In genomic region chr3:34679439-34679838, GRCm38 (mm10) we compare ENCODE assay signal across 24 mouse cellular contexts. TPM values are rescaled to one million over a fixed set of nuclear protein-coding genes. Genes with fewer than 3 reads are reported as not detected.
A peak's percentile ranks its signal among the peaks of the same experiment; 100 is the strongest.
DNase-seq lines count a peak whose midpoint lies in the region; ATAC-seq and TF ChIP-seq lines count a peak whose summit lies in the region.
"Had no signal": no experiment of that assay in that cellular context is flagged by ENCODE, and none has a peak within 500 bp of the region (broad histone marks: within the 10 kb centered on the region; RNA-seq: fewer than 3 reads in every experiment).

No protein-coding gene starts in this region.

- H3K4me1 ChIP-seq in hindbrain, embryonic 10.5 days (replicated peaks), result peaks cover 27% of the 10 kb centered on the region
- H3K4me1 ChIP-seq in hindbrain, embryonic 11.5 days (replicated peaks; ENCODE audit: control insufficient read depth, insufficient read depth, low read length), result 0 out of 2 replicates have a peak, but pooled peaks cover 3% of the 10 kb centered on the region
- H3K4me1 ChIP-seq in midbrain, embryonic 12.5 days, result peaks cover 23% of the 10 kb centered on the region
- H3K4me1 ChIP-seq in midbrain, postnatal 0 days (ENCODE audit: insufficient read depth, low read length), result no peaks in the 10 kb centered on the region
- H3K4me1 ChIP-seq in forebrain, embryonic 15.5 days, result peaks cover 12% of the 10 kb centered on the region
- H3K4me1 ChIP-seq: heart, embryonic 15.5 days had no signal

- H3K27me3 ChIP-seq in hindbrain, embryonic 10.5 days (ENCODE audit: insufficient read depth, poor library complexity, severe bottlenecking), result no peaks in the 10 kb centered on the region
- H3K27me3 ChIP-seq in hindbrain, embryonic 11.5 days (ENCODE audit: control insufficient read depth, insufficient read depth, low read length), result no peaks in the 10 kb centered on the region
- no peaks in the 10 kb centered on the region for H3K27me3 ChIP-seq in midbrain, embryonic 12.5 days
- H3K27me3 ChIP-seq in midbrain, postnatal 0 days (ENCODE audit: insufficient read depth, low read length), result no peaks in the 10 kb centered on the region
- H3K27me3 ChIP-seq in forebrain, embryonic 15.5 days, result no peaks in the 10 kb centered on the region

- 40% methylated on average over 2 of the region's 2 CpGs for WGBS in hindbrain, embryonic 10.5 days
- WGBS in hindbrain, embryonic 11.5 days, result 30% methylated on average over 2 of the region's 2 CpGs
- 17% methylated on average over 2 of the region's 2 CpGs for WGBS in midbrain, embryonic 12.5 days
- 19% methylated on average over 2 of the region's 2 CpGs for WGBS in midbrain, postnatal 0 days
- WGBS in forebrain, embryonic 15.5 days, result 20% methylated on average over 2 of the region's 2 CpGs

- no peak for ATAC-seq in hindbrain, embryonic 11.5 days (ENCODE audit: low FRiP score)
- no peak for ATAC-seq in midbrain, embryonic 12.5 days (ENCODE audit: low FRiP score, low read depth)
- ATAC-seq in midbrain, postnatal 0 days (ENCODE audit: low FRiP score), result no peak
- ATAC-seq in forebrain, embryonic 15.5 days (replicated peaks), result no peak
- ATAC-seq: CD4-positive, CD25-positive, alpha-beta regulatory T cell, adult 4 months had no signal

- TF ChIP-seq CTCF in midbrain, postnatal 0 days (IDR thresholded peaks at IDR 0.05), result no peak

- H3K27ac ChIP-seq in hindbrain, embryonic 10.5 days, result peak overlapping the region; percentile 75
- no peak overlapping the region; the same call in 1 of the 2 replicates for H3K27ac ChIP-seq in hindbrain, embryonic 11.5 days (ENCODE audit: low read depth, low read length)
- peak overlapping the region; percentile 72 for H3K27ac ChIP-seq in midbrain, embryonic 12.5 days (replicated peaks)
- no peak overlapping the region for H3K27ac ChIP-seq in midbrain, postnatal 0 days (ENCODE audit: low read depth, low read length)
- peak overlapping the region; percentile 56 for H3K27ac ChIP-seq in forebrain, embryonic 15.5 days (replicated peaks)
- H3K27ac ChIP-seq: heart, adult 2 months; heart, embryonic 15.5 days had no signal

- H3K9ac ChIP-seq in hindbrain, embryonic 11.5 days (ENCODE audit: low read depth, low read length), result no peak overlapping the region
- H3K9ac ChIP-seq in midbrain, embryonic 12.5 days (replicated peaks), result no peak overlapping the region
- H3K9ac ChIP-seq in midbrain, postnatal 0 days (replicated peaks; ENCODE audit: low read length, poor library complexity, severe bottlenecking), result no peak overlapping the region
- H3K9ac ChIP-seq in forebrain, embryonic 15.5 days (replicated peaks), result no peak overlapping the region
- H3K9ac ChIP-seq: heart, embryonic 15.5 days had no signal

- H3K4me3 ChIP-seq in hindbrain, embryonic 10.5 days, result no peak overlapping the region
- no peak overlapping the region for H3K4me3 ChIP-seq in hindbrain, embryonic 11.5 days (ENCODE audit: low read depth, low read length)
- H3K4me3 ChIP-seq in midbrain, embryonic 12.5 days, result no peak overlapping the region
- H3K4me3 ChIP-seq in midbrain, postnatal 0 days (ENCODE audit: low read depth, low read length), result no peak overlapping the region
- H3K4me3 ChIP-seq in forebrain, embryonic 15.5 days, result no peak overlapping the region
- H3K4me3 ChIP-seq: heart, adult 2 months; heart, embryonic 15.5 days had no signal

- no peak overlapping the region for H3K4me2 ChIP-seq in hindbrain, embryonic 11.5 days (replicated peaks; ENCODE audit: low read depth, low read length)
- no peak overlapping the region for H3K4me2 ChIP-seq in midbrain, embryonic 12.5 days (replicated peaks)
- H3K4me2 ChIP-seq in midbrain, postnatal 0 days (ENCODE audit: low read depth, low read length, poor library complexity, severe bottlenecking), result no peak overlapping the region
- H3K4me2 ChIP-seq in forebrain, embryonic 15.5 days (replicated peaks), result no peak overlapping the region
- H3K4me2 ChIP-seq: heart, embryonic 11.5 days; heart, embryonic 15.5 days had no signal

- H3K9me3 ChIP-seq in hindbrain, embryonic 10.5 days, result no peaks in the 10 kb centered on the region
- no peaks in the 10 kb centered on the region for H3K9me3 ChIP-seq in hindbrain, embryonic 11.5 days (ENCODE audit: control insufficient read depth, low read length)
- no peaks in the 10 kb centered on the region for H3K9me3 ChIP-seq in midbrain, embryonic 12.5 days
- H3K9me3 ChIP-seq in midbrain, postnatal 0 days (ENCODE audit: low read length), result no peaks in the 10 kb centered on the region
- no peaks in the 10 kb centered on the region for H3K9me3 ChIP-seq in forebrain, embryonic 15.5 days
- H3K9me3 ChIP-seq: heart, embryonic 15.5 days had no signal

- peak; percentile 24 for DNase-seq in embryo, embryonic 10.5 days (ENCODE audit: low spot score)
- no peak for DNase-seq in embryo, embryonic 11 days
- DNase-seq in hindbrain, embryonic 10.5 days (ENCODE audit: low spot score), result no peak
- no peak for DNase-seq in hindbrain, embryonic 11.5 days (ENCODE audit: low spot score)
- DNase-seq in midbrain, postnatal 0 days (ENCODE audit: low spot score), result no peak
- no peak for DNase-seq in urinary bladder, adult 18-20 months (ENCODE audit: low spot score in 2 of 2)
- DNase-seq: adrenal gland, postnatal 10 days; B cell, adult 2 months; cerebellum, adult 11 months; cerebellum, adult 8-10 months; cerebellum, postnatal 14 days; gastrocnemius, postnatal 14 days; heart, adult 2 months; heart, postnatal 14 days had no signal

- peaks cover 23% of the 10 kb centered on the region for H3K36me3 ChIP-seq in hindbrain, embryonic 10.5 days
- H3K36me3 ChIP-seq in hindbrain, embryonic 11.5 days (ENCODE audit: control insufficient read depth, insufficient read depth, low read length), result no peaks in the 10 kb centered on the region
- H3K36me3 ChIP-seq in midbrain, embryonic 12.5 days, result 0 out of 2 replicates have a peak, but pooled peaks cover 12% of the 10 kb centered on the region
- H3K36me3 ChIP-seq in midbrain, postnatal 0 days (ENCODE audit: insufficient read depth, low read length), result no peaks in the 10 kb centered on the region
- 0 out of 2 replicates have a peak, but pooled peaks cover 2% of the 10 kb centered on the region for H3K36me3 ChIP-seq in forebrain, embryonic 15.5 days
- H3K36me3 ChIP-seq: G1E; heart, embryonic 15.5 days had no signal

RNA-seq across cellular contexts. Expression of gene Sox2, which starts 29.2 kb away (rescaled TPM):
- 23.4 and 24.2 TPM in 2 replicates for polyA plus RNA-seq in hindbrain, embryonic 10.5 days (2016; fragmentation: Nextera tagmentation; extraction: Ambion mirVana)
- polyA plus RNA-seq in hindbrain, embryonic 11.5 days (2014; fragmentation: Nextera tagmentation; extraction: Ambion mirVana), result 25.1 and 36.7 TPM in 2 replicates
- polyA plus RNA-seq in midbrain, embryonic 12.5 days (2016; fragmentation: Nextera tagmentation; extraction: Ambion mirVana), result 49.5 and 61.1 TPM in 2 replicates
- 77.8 and 79.1 TPM in 2 replicates for total RNA-seq in midbrain, postnatal 0 days (2014; rRNA removed)
- polyA plus RNA-seq in midbrain, postnatal 0 days (2015; fragmentation: Nextera tagmentation; extraction: Ambion mirVana), result 21.6 and 29.7 TPM in 2 replicates
- 39.7 and 42.3 TPM in 2 replicates for polyA plus RNA-seq in forebrain, embryonic 15.5 days (2015; fragmentation: Nextera tagmentation; extraction: Ambion mirVana)
- total RNA-seq: common myeloid progenitor, adult 5-6 weeks; gastrocnemius, adult 18-20 months; heart, adult 2 months; hematopoietic stem cell, adult 5-6 weeks had no signal
- polyA plus RNA-seq: CD4-positive, CD25-positive, alpha-beta regulatory T cell, adult 4 months; G1E; gonadal fat pad, adult 2 months had no signal

Comparison
In these comparisons a context has a peak if more than half of its experiments do, and no peak if none do; other contexts are left out.
1. H3K27ac ChIP-seq: peak in hindbrain, embryonic 10.5 days (single experiment), midbrain, embryonic 12.5 days (single experiment) and forebrain, embryonic 15.5 days (single experiment); none in hindbrain, embryonic 11.5 days (single experiment) and midbrain, postnatal 0 days (single experiment).